Mouse (Mus musculus) ES-E14 (cell line): ENCODE measurements at regions not wholly inside any gene's neighbourhood (a gene's known extent, or its start where the extent isn't known, plus 50 kb on each side); places are given as distances from the start of the nearest gene placed in this dataset.
"Not testable (repeated sequence)": the region's sequence is repeated elsewhere in the genome, so short reads cannot be mapped to it uniquely, and the experiment has no call there.

ENCODE experiments used
- DNase-seq: peaks from one replicate; pipeline ENCODE4 v3.0.0-alpha.2; 2013; ENCODE audit warnings: low read depth, low spot score
- H3K27ac ChIP-seq: 2 replicates; pipeline ENCODE4 v1.5.1; 2012; ENCODE audit warnings: low read depth, mild to moderate bottlenecking, low read length, moderate library complexity, mixed read lengths; ENCODE audit not compliant: poor library complexity, insufficient read depth, severe bottlenecking
- H3K36me3 ChIP-seq: 2 replicates; pipeline ENCODE4 v1.6.1; 2012; ENCODE audit warnings: mild to moderate bottlenecking, low read length, moderate library complexity, mixed read lengths; ENCODE audit not compliant: control insufficient read depth, poor library complexity, insufficient read depth, severe bottlenecking
- H3K4me1 ChIP-seq, 2 experiments: fragments of 150-350 bp in 1 of 2; sonication (generic) in 1 of 2; 2 replicates each; pipeline ENCODE4 v1.6.1; 2012; ENCODE audit warnings: low read length in 2 of 2, mild to moderate bottlenecking in 1 of 2, mixed read lengths in 1 of 2; ENCODE audit not compliant: control insufficient read depth in 2 of 2, insufficient read depth in 2 of 2, poor library complexity in 1 of 2
- H3K4me3 ChIP-seq, 2 experiments: fragments of 150-350 bp in 1 of 2; sonication (generic) in 1 of 2; 2 replicates each; pipeline ENCODE4 v1.5.1; 2012; ENCODE audit warnings: low read length in 2 of 2, low read depth in 1 of 2, mild to moderate bottlenecking in 1 of 2, mixed read lengths in 1 of 2; ENCODE audit not compliant: insufficient read depth in 1 of 2, poor library complexity in 1 of 2, severe bottlenecking in 1 of 2
- H3K9ac ChIP-seq: 2 replicates; pipeline ENCODE4 v1.6.1; 2012; ENCODE audit warnings: low read depth, mild to moderate bottlenecking, low read length, mixed read lengths; ENCODE audit not compliant: poor library complexity, insufficient read depth, severe bottlenecking
- H3K9me3 ChIP-seq: fragments of 150-350 bp; sonication (generic); 2 replicates; pipeline ENCODE4 v1.6.1; 2012; ENCODE audit warnings: low read depth, mild to moderate bottlenecking, low read length; ENCODE audit not compliant: control insufficient read depth, insufficient read depth
- CHD2 ChIP-seq: IDR thresholded peaks from 2 replicates; pipeline ENCODE4 v1.6.1; 2014; ENCODE audit warnings: mild to moderate bottlenecking, low read depth, low read length, inconsistent platforms
- HCFC1 ChIP-seq: IDR thresholded peaks from 2 replicates; pipeline ENCODE4 v1.6.1; 2012; ENCODE audit warnings: low read length, inconsistent platforms, borderline replicate concordance; ENCODE audit not compliant: insufficient read depth
- MAFK ChIP-seq: IDR thresholded peaks from 2 replicates; pipeline ENCODE4 v1.6.1; 2014; ENCODE audit warnings: mild to moderate bottlenecking, low read depth, low read length, inconsistent platforms; ENCODE audit not compliant: insufficient read depth
- ZC3H11A ChIP-seq: IDR thresholded peaks from 2 replicates; pipeline ENCODE4 v1.6.1; 2012; ENCODE audit warnings: low read depth, mild to moderate bottlenecking, inconsistent platforms, low read length, borderline replicate concordance
- ZNF384 ChIP-seq: IDR thresholded peaks from 2 replicates; pipeline ENCODE4 v1.6.1; 2012; ENCODE audit warnings: low read depth, low read length, inconsistent platforms
- in situ Hi-C, 2 experiments: fragments of 600-800 bp; cut with MboI; formaldehyde crosslinking; loops; one replicate each; pipeline ENCODE4 v1.15.1; 2025; ENCODE audit warnings: low sequenced_read_pairs in 2 of 2, inconsistent platforms in 1 of 2; ENCODE audit not compliant: unreplicated experiment in 2 of 2

DNA sequence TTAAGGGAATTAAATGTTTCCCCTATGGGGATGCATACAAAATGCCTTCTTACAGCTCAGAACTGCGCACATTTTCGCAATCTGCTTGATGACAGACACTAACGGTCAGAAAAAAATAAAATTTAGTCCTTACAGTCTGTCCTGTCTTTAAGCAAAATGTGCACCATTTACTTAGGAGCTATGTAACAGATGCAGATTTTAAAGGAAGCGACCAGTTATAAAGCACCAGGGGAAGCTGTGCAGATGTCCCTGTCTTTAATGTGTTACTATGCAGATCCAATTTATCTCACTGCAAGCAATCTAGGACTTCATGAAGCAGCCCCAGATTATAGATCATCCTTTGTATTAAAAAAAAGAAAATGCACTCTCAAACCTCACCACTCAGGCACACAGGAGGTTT, 148.8 kb upstream of the Gm10306 start:
- in situ Hi-C loops, result no loop called here
- H3K9me3 ChIP-seq, result no peaks in the 10 kb centered on the region
- TF ChIP-seq CHD2 (no peak), HCFC1 (no peak), ZC3H11A (no peak), ZNF384 (no peak), MAFK (no peak)

DNA sequence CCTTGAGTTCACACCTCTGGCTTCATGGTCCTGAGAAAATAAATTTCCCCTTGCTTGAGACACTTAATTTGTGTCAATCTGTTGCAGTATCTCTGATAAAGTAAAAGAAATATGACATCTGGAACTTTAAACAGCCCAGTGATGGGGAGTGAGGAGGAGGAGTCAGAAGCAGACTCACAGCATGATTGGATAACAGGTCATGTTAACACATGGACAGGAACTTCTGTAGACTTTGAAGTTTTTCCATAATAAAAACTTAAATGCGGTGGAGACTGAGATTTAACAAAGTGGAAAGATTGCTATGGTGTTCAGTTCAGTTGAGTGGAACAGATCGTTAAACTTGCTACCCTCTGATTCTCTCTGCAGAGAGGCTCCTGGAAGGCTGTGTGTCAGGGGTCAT, 143.7 kb upstream of the Gm10306 start:
- Histone ChIP-seq H3K9me3 (no peaks in the 10 kb centered on the region), H3K36me3 (no peaks in the 10 kb centered on the region), H3K4me3 (no peak overlapping the region), H3K4me1 (no peaks in the 10 kb centered on the region), H3K27ac (no peak overlapping the region), H3K9ac (no peak overlapping the region)
- in situ Hi-C loops, result no loop called here
- TF ChIP-seq ZC3H11A (no peak), CHD2 (no peak), MAFK (no peak), HCFC1 (no peak), ZNF384 (no peak)
- no peak for DNase-seq

More for the DNA sequence above, 148.8 kb upstream of the Gm10306 start:
- DNase-seq, result no peak
- no peak overlapping the region for H3K27ac ChIP-seq
- H3K4me1 ChIP-seq, result no peaks in the 10 kb centered on the region
- H3K9ac ChIP-seq, result no peak overlapping the region
- no peaks in the 10 kb centered on the region for H3K36me3 ChIP-seq
- H3K4me3 ChIP-seq, result no peak overlapping the region

DNA sequence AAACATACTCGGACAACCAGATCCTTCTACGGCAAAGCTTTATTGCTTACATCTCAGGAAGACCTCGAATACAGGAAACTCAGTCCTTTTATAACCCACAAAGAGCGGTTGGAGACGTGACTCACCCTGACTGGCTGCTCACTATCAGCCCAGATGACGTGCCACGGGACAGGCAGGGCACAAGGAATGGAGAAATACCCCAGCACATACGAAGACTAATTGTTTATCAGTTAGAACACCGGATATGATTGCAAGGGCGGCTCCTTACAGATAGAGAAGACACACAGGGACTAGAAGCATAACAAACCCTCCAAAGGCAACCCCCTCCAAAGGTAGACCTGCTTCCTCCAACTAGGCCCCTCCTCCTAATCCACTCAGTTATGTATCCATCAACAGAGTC, 130.8 kb upstream of the Gm10306 start:
- H3K4me1 ChIP-seq, H3K9me3 ChIP-seq, DNase-seq, H3K36me3 ChIP-seq, in situ Hi-C loops, H3K9ac ChIP-seq, H3K27ac ChIP-seq, H3K4me3 ChIP-seq: not testable (repeated sequence)

DNA sequence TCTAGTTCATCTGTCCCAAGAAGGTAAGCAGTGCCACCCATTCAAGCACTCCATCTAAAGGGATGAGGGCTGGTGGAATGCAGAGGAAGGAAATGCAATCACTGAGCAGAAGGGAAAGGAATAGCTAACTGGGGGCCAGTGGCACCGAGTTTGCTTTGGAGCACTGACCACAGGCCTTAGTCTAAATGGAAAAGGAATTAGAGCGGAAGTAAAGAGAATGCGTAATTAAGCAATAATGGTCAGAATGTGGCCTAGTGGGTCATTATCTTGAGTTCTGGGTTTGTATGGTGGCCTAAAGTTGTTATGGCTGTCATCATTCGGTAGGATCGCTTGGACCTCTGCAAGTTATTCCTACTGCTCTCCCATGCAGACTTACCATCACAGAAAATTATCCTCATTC, 128.8 kb upstream of the Gm10306 start:
- no peak for DNase-seq
- Histone ChIP-seq H3K9me3 (no peaks in the 10 kb centered on the region), H3K27ac (no peak overlapping the region), H3K36me3 (no peaks in the 10 kb centered on the region), H3K4me3 (no peak overlapping the region), H3K4me1 (no peaks in the 10 kb centered on the region), H3K9ac (no peak overlapping the region)
- TF ChIP-seq MAFK (no peak), ZNF384 (no peak), HCFC1 (no peak), ZC3H11A (no peak), CHD2 (no peak)
- in situ Hi-C loops, result no loop called here

DNA sequence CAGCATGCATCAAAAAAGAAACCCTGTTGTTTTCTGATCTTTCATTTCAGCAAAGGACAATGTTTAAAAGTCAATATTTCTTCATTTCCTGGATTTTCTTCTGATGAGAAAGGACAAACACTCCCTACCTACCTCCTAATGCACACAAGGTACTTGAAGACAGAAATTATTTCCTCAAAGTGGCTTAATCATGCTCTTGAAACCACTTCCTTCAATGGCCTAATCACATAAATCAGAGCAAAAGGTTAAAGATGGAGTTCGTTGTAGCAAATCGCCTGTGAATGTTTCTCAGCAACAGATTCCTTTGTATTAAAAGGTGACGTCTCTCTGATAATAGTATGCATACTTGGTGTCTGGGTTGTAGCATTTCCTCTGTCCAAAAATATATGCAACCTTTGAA, 124.3 kb upstream of the Gm10306 start:
- DNase-seq, result no peak
- TF ChIP-seq MAFK, result no peak
- no peak for TF ChIP-seq ZC3H11A
- TF ChIP-seq CHD2, result no peak
- TF ChIP-seq HCFC1, result no peak
- TF ChIP-seq ZNF384, result no peak
- Histone ChIP-seq H3K36me3 (no peaks in the 10 kb centered on the region), H3K4me3 (no peak overlapping the region), H3K27ac (no peak overlapping the region), H3K9me3 (no peaks in the 10 kb centered on the region), H3K9ac (no peak overlapping the region), H3K4me1 (no peaks in the 10 kb centered on the region)
- in situ Hi-C loops, result no loop called here
